Mouse (Mus musculus) MEL (cell line): ENCODE results near the gene Klhdc4. TPM values are rescaled to one million over a fixed set of nuclear protein-coding genes. Genes with fewer than 3 reads are reported as not detected.
A peak's percentile ranks its signal among the peaks of the same experiment; 100 is the strongest.

Source experiments
- DNase-seq: peaks from one replicate; pipeline ENCODE4 v3.0.0; 2011; ENCODE audit warnings: low read depth, low spot score
- H3K27ac ChIP-seq: 2 replicates; pipeline ENCODE4 v1.5.1; 2012; ENCODE audit warnings: low read depth, mild to moderate bottlenecking, control low read depth, low read length, moderate library complexity; ENCODE audit not compliant: control insufficient read depth
- H3K27me3 ChIP-seq, 2 experiments: fragments of 150-350 bp in 1 of 2; sonication (generic) in 1 of 2; 2 replicates each; pipeline ENCODE4 v1.6.1; 2012; ENCODE audit warnings: low read length in 2 of 2, mild to moderate bottlenecking in 2 of 2, improper control_type of control experiment in 1 of 2, moderate library complexity in 1 of 2; ENCODE audit not compliant: insufficient read depth in 2 of 2, control insufficient read depth in 1 of 2
- H3K36me3 ChIP-seq, 2 experiments: 2 replicates each; pipeline ENCODE4 v1.6.1; 2012 to 2014; ENCODE audit warnings: low read length in 2 of 2, improper control_type of control experiment in 1 of 2, inconsistent platforms in 1 of 2, mild to moderate bottlenecking in 1 of 2; ENCODE audit not compliant: insufficient read depth in 2 of 2, control insufficient read depth in 1 of 2
- H3K4me1 ChIP-seq, 2 experiments: fragments of 150-350 bp in 1 of 2; sonication (generic) in 1 of 2; 2 replicates each; pipeline ENCODE4 v1.6.1; 2012; ENCODE audit warnings: low read length in 2 of 2, improper control_type of control experiment in 1 of 2, mild to moderate bottlenecking in 1 of 2; ENCODE audit not compliant: insufficient read depth in 2 of 2, control insufficient read depth in 1 of 2
- H3K4me3 ChIP-seq, 2 experiments: fragments of 150-350 bp in 1 of 2; sonication (generic) in 1 of 2; 2 replicates each; pipeline ENCODE4 v1.5.1; 2012; ENCODE audit warnings: low read depth in 2 of 2, low read length in 2 of 2, mild to moderate bottlenecking in 2 of 2, moderate library complexity in 2 of 2, control low read depth in 1 of 2, improper control_type of control experiment in 1 of 2; ENCODE audit not compliant: control insufficient read depth in 1 of 2, insufficient read depth in 1 of 2
- H3K79me2 ChIP-seq: 2 replicates; pipeline ENCODE4 v1.6.1; 2012; ENCODE audit warnings: mild to moderate bottlenecking, low read length, moderate library complexity; ENCODE audit not compliant: control insufficient read depth, poor library complexity, insufficient read depth
- H3K9ac ChIP-seq: 2 replicates; pipeline ENCODE4 v1.6.1; 2012; ENCODE audit warnings: low read depth, mild to moderate bottlenecking, control low read depth, low read length, moderate library complexity; ENCODE audit not compliant: control insufficient read depth, poor library complexity, severe bottlenecking
- H3K9me3 ChIP-seq: fragments of 150-350 bp; sonication (generic); replicated peaks from 2 replicates; pipeline ENCODE4 v1.6.1; 2012; ENCODE audit warnings: mild to moderate bottlenecking, low read length, improper control_type of control experiment, moderate library complexity; ENCODE audit not compliant: insufficient read depth
- BHLHE40 ChIP-seq: IDR thresholded peaks from 2 replicates; pipeline ENCODE4 v1.6.1; 2012; ENCODE audit warnings: low read depth, mild to moderate bottlenecking, inconsistent platforms, low read length, improper control_type of control experiment, borderline replicate concordance
- CHD1 ChIP-seq: IDR thresholded peaks from 2 replicates; pipeline ENCODE4 v1.6.1; 2012; ENCODE audit warnings: low read depth, mild to moderate bottlenecking, inconsistent platforms, low read length, improper control_type of control experiment
- CTCF ChIP-seq, 3 experiments: IDR thresholded peaks in 2 of 3; conservative IDR thresholded peaks in 1 of 3; 2 replicates each; pipeline ENCODE4 v1.5.1; 2011 to 2012; ENCODE audit warnings: low read length in 3 of 3, low read depth in 2 of 3, mild to moderate bottlenecking in 2 of 3, improper control_type of control experiment in 1 of 3, inconsistent platforms in 1 of 3, mixed read lengths in 1 of 3, moderate library complexity in 1 of 3; ENCODE audit not compliant: control insufficient read depth in 1 of 3, insufficient read depth in 1 of 3, poor library complexity in 1 of 3, severe bottlenecking in 1 of 3
- E2F4 ChIP-seq: IDR thresholded peaks from 2 replicates; pipeline ENCODE4 v1.6.1; 2011; ENCODE audit warnings: low read depth, low read length, improper control_type of control experiment, borderline replicate concordance
- ELF1 ChIP-seq: IDR thresholded peaks from 2 replicates; pipeline ENCODE4 v1.6.1; 2014; ENCODE audit warnings: low read depth, mild to moderate bottlenecking, inconsistent platforms, low read length, improper control_type of control experiment, moderate library complexity
- EP300 ChIP-seq, 2 experiments: IDR thresholded peaks; 2 replicates each; pipeline ENCODE4 v1.6.1; 2011; ENCODE audit warnings: improper control_type of control experiment in 2 of 2, low read length in 2 of 2, low read depth in 1 of 2, mild to moderate bottlenecking in 1 of 2
- ETS1 ChIP-seq: IDR thresholded peaks from 2 replicates; pipeline ENCODE4 v1.6.1; 2012; ENCODE audit warnings: low read depth, mild to moderate bottlenecking, inconsistent platforms, low read length, improper control_type of control experiment, moderate library complexity
- GATA1 ChIP-seq: IDR thresholded peaks from 2 replicates; pipeline ENCODE4 v1.6.1; 2011; ENCODE audit warnings: low read depth, low read length, improper control_type of control experiment
- KAT2A ChIP-seq: conservative IDR thresholded peaks from 2 replicates; pipeline ENCODE4 v1.6.1; 2012; ENCODE audit warnings: low read depth, low read length, improper control_type of control experiment, inconsistent platforms
- MEF2A ChIP-seq: IDR thresholded peaks from 2 replicates; pipeline ENCODE4 v1.6.1; 2014; ENCODE audit warnings: low read depth, mild to moderate bottlenecking, inconsistent platforms, low read length, improper control_type of control experiment; ENCODE audit not compliant: poor library complexity, insufficient replicate concordance, severe bottlenecking; ENCODE audit errors: extremely low read depth
- MXI1 ChIP-seq: IDR thresholded peaks from 2 replicates; pipeline ENCODE4 v1.6.1; 2011; ENCODE audit warnings: mild to moderate bottlenecking, low read depth, low read length, improper control_type of control experiment
- MYB ChIP-seq: IDR thresholded peaks from 2 replicates; pipeline ENCODE4 v1.6.1; 2011; ENCODE audit warnings: mild to moderate bottlenecking, low read depth, low read length, improper control_type of control experiment
- MYC ChIP-seq: IDR thresholded peaks from 2 replicates; pipeline ENCODE4 v1.6.1; 2011; ENCODE audit warnings: low read depth, mild to moderate bottlenecking, low read length, improper control_type of control experiment, moderate library complexity
- NRF1 ChIP-seq: IDR thresholded peaks from 2 replicates; pipeline ENCODE4 v1.6.1; 2014; ENCODE audit warnings: low read depth, mild to moderate bottlenecking, inconsistent platforms, low read length, improper control_type of control experiment, moderate library complexity; ENCODE audit not compliant: poor library complexity, insufficient read depth, severe bottlenecking
- RAD21 ChIP-seq: IDR thresholded peaks from 2 replicates; pipeline ENCODE4 v1.6.1; 2011; ENCODE audit warnings: mild to moderate bottlenecking, low read depth, low read length, improper control_type of control experiment
- SIN3A ChIP-seq: IDR thresholded peaks from 2 replicates; pipeline ENCODE4 v1.6.1; 2012; ENCODE audit warnings: low read length, improper control_type of control experiment, inconsistent platforms
- SMC3 ChIP-seq: IDR thresholded peaks from 2 replicates; pipeline ENCODE4 v1.6.1; 2011; ENCODE audit warnings: low read depth, low read length, improper control_type of control experiment
- TBP ChIP-seq: IDR thresholded peaks from 2 replicates; pipeline ENCODE4 v1.8.0; 2011; ENCODE audit warnings: low read depth, low read length, improper control_type of control experiment
- USF1 ChIP-seq: IDR thresholded peaks from 2 replicates; pipeline ENCODE4 v1.6.1; 2014; ENCODE audit warnings: low read depth, mild to moderate bottlenecking, inconsistent platforms, low read length, improper control_type of control experiment, moderate library complexity
- ZC3H11A ChIP-seq: IDR thresholded peaks from 2 replicates; pipeline ENCODE4 v1.6.1; 2012; ENCODE audit warnings: low read depth, mild to moderate bottlenecking, inconsistent platforms, low read length, improper control_type of control experiment
- ZMIZ1 ChIP-seq: IDR thresholded peaks from 2 replicates; pipeline ENCODE4 v1.6.1; 2012; ENCODE audit warnings: low read depth, mild to moderate bottlenecking, inconsistent platforms, low read length, improper control_type of control experiment, moderate library complexity
- ZNF384 ChIP-seq: IDR thresholded peaks from 2 replicates; pipeline ENCODE4 v1.6.1; 2012; ENCODE audit warnings: low read depth, mild to moderate bottlenecking, inconsistent platforms, low read length, improper control_type of control experiment
- polyA plus RNA-seq, 2 experiments: library from polyadenylated mRNA; stranded (reverse) in 1 of 2; unstranded in 1 of 2; fragments of >175 nt in 1 of 2; fragments of >200 nt in 1 of 2; gene quantifications; 2 replicates each; pipeline versions ENCODE4 v1.2.1 to v1.2.4; 2012; ENCODE audit warnings: low replicate concordance in 2 of 2, low read depth in 1 of 2; ENCODE audit not compliant: insufficient read length in 2 of 2, insufficient read depth in 1 of 2, missing spikeins in 1 of 2
- total RNA-seq: library from RNA; depleted of rRNA; stranded (reverse); fragments of 300-350 nt; gene quantifications from 2 replicates; pipeline ENCODE4 v1.2.3, GENCODE M21; 2012

The Klhdc4 gene
- total and polyA plus RNA-seq, 3 experiments: 49.8 to 65.2 TPM; not detected in 1

DNA sequence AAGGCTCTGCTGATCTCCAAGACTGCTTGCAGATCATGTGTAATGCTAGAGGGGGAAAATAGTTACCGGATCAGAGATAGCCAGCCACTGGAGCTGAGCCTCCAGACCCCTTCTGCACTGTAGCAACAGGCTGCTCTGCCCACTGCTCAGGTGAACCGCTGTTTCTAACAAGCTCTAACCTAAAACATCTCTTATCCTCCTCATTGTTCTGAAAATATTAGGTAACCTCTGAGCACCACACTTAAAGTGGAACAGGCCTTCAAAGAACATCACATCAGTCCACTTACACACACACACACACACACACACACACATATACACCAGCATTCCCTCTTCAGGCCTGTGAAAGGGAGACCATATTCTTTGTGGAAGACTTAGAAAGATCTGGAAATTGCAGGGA is 2.7 kb upstream of the Klhdc4 start:
- H3K79me2 ChIP-seq: peaks cover 21% of the 10 kb centered on the region
- no peak overlapping the region for H3K27ac ChIP-seq
- H3K4me3 ChIP-seq: peak overlapping the region in 1 of 2 experiments; percentile 54; a peak in 2 of 4 replicates
- no peak overlapping the region for H3K9ac ChIP-seq
- no peak for DNase-seq
- no peaks in the 10 kb centered on the region for H3K27me3 ChIP-seq
- no peaks in the 10 kb centered on the region for H3K9me3 ChIP-seq
- H3K4me1 ChIP-seq: peaks cover 4 to 17% of the 10 kb centered on the region in 2 experiments; a peak in 3 of 4 replicates
- H3K36me3 ChIP-seq: 0 out of 4 replicates have a peak, but pooled peaks cover 0 to 2% of the 10 kb centered on the region in 2 experiments
- TF ChIP-seq BHLHE40: no peak
- no peak for TF ChIP-seq RAD21
- no peak for TF ChIP-seq MEF2A
- no peak for TF ChIP-seq GATA1
- TF ChIP-seq ETS1: no peak
- no peak for TF ChIP-seq MYB
- no peak for TF ChIP-seq E2F4
- no peak for TF ChIP-seq CTCF (IDR thresholded peaks at IDR 0.05 in 2 of 3, conservative IDR thresholded peaks at IDR 0.05 in 1 of 3; ENCODE audit: control insufficient read depth in 1 of 3, insufficient read depth in 1 of 3, low read depth in 2 of 3, low read length in 3 of 3, poor library complexity in 1 of 3, severe bottlenecking in 1 of 3)
- no peak for TF ChIP-seq ZNF384
- TF ChIP-seq EP300 (IDR thresholded peaks at IDR 0.05; ENCODE audit: low read depth in 1 of 2, low read length in 2 of 2): no peak
- TF ChIP-seq ELF1: no peak
- TF ChIP-seq SIN3A: no peak
- no peak for TF ChIP-seq ZC3H11A
- no peak for TF ChIP-seq CHD1
- no peak for TF ChIP-seq MYC

- Histone ChIP-seq H3K4me3 (peak overlapping the region; percentile 53 to 70), H3K9me3 (no peaks in the 10 kb centered on the region), H3K4me1 (peaks cover 4 to 17% of the 10 kb centered on the region in 2 experiments; a peak in 3 of 4 replicates), H3K79me2 (peaks cover 22% of the 10 kb centered on the region), H3K27ac (peak overlapping the region; percentile 69), H3K9ac (peak overlapping the region; percentile 77), H3K27me3 (no peaks in the 10 kb centered on the region), H3K36me3 (0 out of 4 replicates have a peak, but pooled peaks cover 0 to 2% of the 10 kb centered on the region in 2 experiments)
- TF ChIP-seq ZNF384 (peak; percentile 58), ZMIZ1 (0 out of 2 replicates have a peak, but pooled peaks have one; percentile 13), MXI1 (no peak), KAT2A (no peak), MYC (peak; percentile 13; the same call in 1 of the 2 replicates), SMC3 (no peak), NRF1 (no peak; the same call in 1 of the 2 replicates), ETS1 (no peak), TBP (peak; percentile 7; the same call in 1 of the 2 replicates), ELF1 (no peak; the same call in 1 of the 2 replicates), GATA1 (0 out of 2 replicates have a peak, but pooled peaks have one; percentile 2), E2F4 (0 out of 2 replicates have a peak, but pooled peaks have one; percentile 36), USF1 (no peak), CHD1 (no peak)
- peak; percentile 78 for DNase-seq
Observed at GRCm38 (mm10) chr8:121829777-121830362, 501 bp upstream of the Klhdc4 start.
